Mouse (Mus musculus): Measurements from ENCODE around the gene Tfap4. TPM values are rescaled to one million over a fixed set of nuclear protein-coding genes. Genes with fewer than 3 reads are reported as not detected.
"Not testable (repeated sequence)": the region's sequence is repeated elsewhere in the genome, so short reads cannot be mapped to it uniquely, and the experiment has no call there.

The Tfap4 gene
- polyA plus RNA-seq, 1 experiment: 19.0 TPM

DNA sequence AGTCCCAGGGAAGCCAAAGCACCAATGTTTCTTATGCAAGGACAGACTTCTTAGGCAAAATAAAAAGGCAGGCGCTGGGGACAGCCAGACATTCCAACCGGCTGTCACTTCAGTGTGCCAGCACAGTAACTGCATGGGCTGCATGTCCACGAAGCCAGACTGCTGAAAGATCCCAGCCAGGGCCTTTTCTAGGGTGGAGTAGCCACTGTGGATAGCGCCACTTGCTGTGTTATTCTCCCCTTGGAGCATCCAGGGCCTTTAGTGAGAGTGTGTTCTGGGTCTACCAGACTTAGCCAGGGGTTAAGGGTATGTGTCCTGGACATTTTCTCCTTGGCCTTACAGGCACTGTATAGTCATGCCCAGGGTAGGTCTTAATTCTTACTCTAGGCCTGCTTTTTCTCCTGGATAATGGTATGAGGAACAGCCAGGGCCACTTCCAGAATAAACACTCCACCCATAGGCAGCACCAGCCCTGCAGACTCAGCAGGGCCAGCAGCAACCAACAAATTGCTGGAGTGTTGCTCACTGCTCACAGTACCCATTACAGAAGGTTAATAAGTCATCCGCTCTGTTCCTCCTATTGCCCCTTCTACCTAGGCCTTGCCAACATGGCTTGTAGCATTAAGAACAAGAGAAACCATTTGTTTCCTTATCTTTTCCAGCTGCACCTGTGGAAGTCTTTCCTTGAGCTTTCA lies 28.0 kb upstream of the Tfap4 start:
- Histone ChIP-seq H3K27me3 (ENCODE audit: control insufficient read depth, insufficient read depth, insufficient read length) (no peaks in the 10 kb centered on the region), H3K79me3 (ENCODE audit: low read depth) (peaks cover 7% of the 10 kb centered on the region), H3K79me2 (ENCODE audit: control insufficient read depth, insufficient read depth) (peaks cover 11% of the 10 kb centered on the region), H3K4me3 (ENCODE audit: insufficient read depth, poor library complexity, severe bottlenecking) (no peak overlapping the region), H3K36me3 (ENCODE audit: control insufficient read depth, insufficient read depth) (no peaks in the 10 kb centered on the region), H3ac (ENCODE audit: control insufficient read depth, insufficient read length, low read depth) (peak overlapping the region; percentile 62)
- TF ChIP-seq MYOD1 (IDR thresholded peaks at IDR 0.05; ENCODE audit: control insufficient read depth, insufficient read length, low read depth) (no peak), CTCF (IDR thresholded peaks at IDR 0.05; ENCODE audit: control insufficient read depth, insufficient read depth, insufficient read length) (no peak), MYOG (IDR thresholded peaks at IDR 0.05; ENCODE audit: control insufficient read depth, extremely low read depth, insufficient read length) (no peak)

DNA sequence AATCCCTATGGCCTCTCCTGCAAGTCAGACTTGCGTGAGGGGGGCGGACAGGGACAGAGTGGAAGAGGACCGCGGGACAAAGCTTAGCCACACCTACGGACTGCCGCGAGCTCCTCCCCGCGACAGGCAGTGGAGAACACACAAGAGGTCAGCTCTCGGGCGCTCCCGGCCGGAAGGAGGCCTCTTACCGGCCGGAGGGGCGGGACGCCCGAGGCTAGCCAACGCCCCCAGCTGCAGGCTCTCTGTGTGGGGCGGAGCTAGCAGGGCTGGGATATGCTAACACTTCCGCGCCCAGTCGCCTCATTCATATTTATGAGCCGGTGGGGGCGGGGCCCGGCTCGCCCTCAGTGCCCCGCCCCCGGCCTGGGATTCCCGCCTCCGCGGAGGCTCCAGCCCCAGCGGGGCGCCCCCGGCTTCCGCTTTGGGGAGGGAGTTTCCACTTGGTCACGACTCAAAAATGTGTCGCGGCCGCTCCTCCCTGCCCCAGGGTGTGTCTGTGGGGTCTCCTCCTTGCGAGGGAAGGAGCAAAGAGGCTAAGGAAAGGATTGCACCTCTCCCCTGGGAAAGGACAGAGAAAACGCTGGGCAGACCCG lies 27.0 kb upstream of the Tfap4 start:
- peak overlapping the region; percentile 12 for H3K4me3 ChIP-seq (ENCODE audit: insufficient read depth, poor library complexity, severe bottlenecking)
- H3K36me3 ChIP-seq (ENCODE audit: control insufficient read depth, insufficient read depth): no peaks in the 10 kb centered on the region
- no peaks in the 10 kb centered on the region for H3K79me3 ChIP-seq (ENCODE audit: low read depth)
- H3K79me2 ChIP-seq (ENCODE audit: control insufficient read depth, insufficient read depth): peaks cover under 1% of the 10 kb centered on the region
- TF ChIP-seq MAX (IDR thresholded peaks at IDR 0.05) (no peak), USF1 (IDR thresholded peaks at IDR 0.05; ENCODE audit: low read depth) (no peak), CEBPB (IDR thresholded peaks at IDR 0.05; ENCODE audit: low read depth) (no peak), MYOG (IDR thresholded peaks at IDR 0.05; ENCODE audit: control insufficient read depth, extremely low read depth, insufficient read length) (no peak), MYOD1 (IDR thresholded peaks at IDR 0.05; ENCODE audit: control insufficient read depth, insufficient read length, low read depth) (no peak), FOSL1 (IDR thresholded peaks at IDR 0.05; ENCODE audit: insufficient read depth, low read length, poor library complexity, severe bottlenecking) (no peak), CTCF (IDR thresholded peaks at IDR 0.05; ENCODE audit: control insufficient read depth, insufficient read depth, insufficient read length) (no peak)
- no peaks in the 10 kb centered on the region for H3K27me3 ChIP-seq (ENCODE audit: control insufficient read depth, insufficient read depth, insufficient read length)
- peak overlapping the region; percentile 49 for H3ac ChIP-seq (ENCODE audit: control insufficient read depth, insufficient read length, low read depth)

DNA sequence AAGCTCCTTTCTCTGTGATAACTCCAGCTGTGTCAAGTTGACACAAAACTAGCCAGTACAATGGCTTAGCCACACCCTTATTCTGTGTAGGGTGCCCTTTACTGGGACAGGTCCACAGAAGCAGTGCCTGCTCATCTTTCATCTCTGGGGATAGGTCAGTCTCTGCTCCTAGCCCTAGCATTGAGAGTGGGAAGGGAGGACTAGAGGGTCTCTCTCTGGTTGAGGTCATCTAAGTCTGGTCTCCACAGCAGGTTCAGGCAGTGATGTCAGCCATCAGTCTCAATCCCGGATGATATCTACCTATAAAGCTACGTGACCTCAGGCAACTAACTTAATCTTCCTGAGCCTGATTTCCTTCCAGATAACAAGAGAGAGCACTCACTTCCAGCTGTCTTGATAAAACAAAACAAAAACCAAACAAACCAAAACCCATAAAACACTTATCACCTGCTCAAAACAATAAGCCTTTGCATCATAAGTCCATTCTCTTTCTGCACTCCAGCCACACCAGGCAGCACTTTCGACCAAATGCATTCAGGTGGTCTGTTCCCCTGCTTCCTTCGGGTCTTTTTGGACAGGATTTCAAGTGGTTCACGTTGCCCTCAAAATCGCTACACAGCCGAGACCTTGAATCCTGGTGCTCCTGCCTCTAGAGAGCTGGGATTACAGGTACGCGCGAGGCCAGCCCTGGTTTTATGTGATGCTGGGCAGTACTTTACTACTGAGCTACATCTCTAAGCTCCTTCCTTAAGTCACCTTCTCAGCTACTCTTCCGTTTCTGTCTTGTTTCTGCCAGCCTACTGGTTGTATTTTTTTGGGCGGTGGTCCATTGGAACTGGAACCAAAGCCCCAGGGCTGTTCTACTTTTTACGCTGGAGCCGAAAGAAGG lies 26.2 kb upstream of the Tfap4 start:
- Histone ChIP-seq H3K4me3 (ENCODE audit: insufficient read depth, poor library complexity, severe bottlenecking) (peak overlapping the region; percentile 12), H3K36me3 (ENCODE audit: control insufficient read depth, insufficient read depth) (no peaks in the 10 kb centered on the region), H3ac (ENCODE audit: control insufficient read depth, insufficient read length, low read depth) (peak overlapping the region; percentile 49), H3K79me2 (ENCODE audit: control insufficient read depth, insufficient read depth) (no peaks in the 10 kb centered on the region), H3K27me3 (ENCODE audit: control insufficient read depth, insufficient read depth, insufficient read length) (no peaks in the 10 kb centered on the region), H3K79me3 (ENCODE audit: low read depth) (no peaks in the 10 kb centered on the region)
- TF ChIP-seq FOSL1 (IDR thresholded peaks at IDR 0.05; ENCODE audit: insufficient read depth, low read length, poor library complexity, severe bottlenecking): no peak
- no peak for TF ChIP-seq MYOD1 (IDR thresholded peaks at IDR 0.05; ENCODE audit: control insufficient read depth, insufficient read length, low read depth)
- no peak for TF ChIP-seq MYOG (IDR thresholded peaks at IDR 0.05; ENCODE audit: control insufficient read depth, extremely low read depth, insufficient read length)
- no peak for TF ChIP-seq CTCF (IDR thresholded peaks at IDR 0.05; ENCODE audit: control insufficient read depth, insufficient read depth, insufficient read length)
- no peak for TF ChIP-seq MAX (IDR thresholded peaks at IDR 0.05)
- no peak for TF ChIP-seq CEBPB (IDR thresholded peaks at IDR 0.05; ENCODE audit: low read depth)
- TF ChIP-seq USF1 (IDR thresholded peaks at IDR 0.05; ENCODE audit: low read depth): no peak

DNA sequence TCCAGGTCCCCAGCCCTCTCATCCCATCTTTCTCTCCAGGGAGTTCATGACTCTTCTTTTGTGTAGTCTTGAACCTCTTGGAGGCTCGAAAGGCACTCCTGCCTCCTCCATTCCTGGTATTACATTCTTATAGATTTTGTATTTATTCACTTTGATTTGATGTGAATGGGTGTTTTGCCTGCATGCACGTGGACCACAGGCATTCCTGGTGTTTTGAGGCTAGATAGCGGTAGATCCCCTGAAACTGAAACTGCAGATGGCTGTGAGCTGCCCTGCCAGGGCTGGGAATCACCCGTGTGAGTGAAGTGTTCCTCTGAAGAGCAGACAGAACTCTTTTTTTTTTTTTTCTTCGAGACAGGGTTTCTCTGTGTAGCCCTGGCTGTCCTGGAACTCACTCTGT lies 24.8 kb upstream of the Tfap4 start:
- no peaks in the 10 kb centered on the region for H3K36me3 ChIP-seq (ENCODE audit: control insufficient read depth, insufficient read depth)

DNA sequence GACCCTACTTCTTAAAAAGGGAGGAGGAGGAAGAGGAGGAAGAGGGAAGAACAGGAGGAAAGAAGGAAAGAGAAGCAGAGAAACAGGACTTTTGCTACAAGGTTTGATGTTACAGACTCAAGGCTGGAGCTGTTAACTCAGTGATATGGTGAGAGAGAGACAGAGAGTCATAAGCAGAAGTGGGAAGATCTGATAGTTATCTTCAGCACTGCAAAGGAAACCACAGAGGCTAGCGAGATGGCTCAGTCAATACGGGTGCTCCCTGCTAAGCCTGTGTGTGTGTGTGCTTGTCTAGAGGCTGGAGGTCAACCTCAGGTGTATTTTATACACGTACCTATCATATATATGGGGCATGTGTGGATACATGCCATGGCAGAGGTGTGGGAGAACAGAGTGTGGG lies 24.2 kb upstream of the Tfap4 start:
- TF ChIP-seq CTCF (IDR thresholded peaks at IDR 0.05; ENCODE audit: control insufficient read depth, insufficient read depth, insufficient read length) (no peak), USF1 (IDR thresholded peaks at IDR 0.05; ENCODE audit: low read depth) (no peak), MYOG (IDR thresholded peaks at IDR 0.05; ENCODE audit: control insufficient read depth, extremely low read depth, insufficient read length) (no peak), FOSL1 (IDR thresholded peaks at IDR 0.05; ENCODE audit: insufficient read depth, low read length, poor library complexity, severe bottlenecking) (no peak), MAX (IDR thresholded peaks at IDR 0.05) (no peak), CEBPB (IDR thresholded peaks at IDR 0.05; ENCODE audit: low read depth) (no peak), MYOD1 (IDR thresholded peaks at IDR 0.05; ENCODE audit: control insufficient read depth, insufficient read length, low read depth) (no peak)
- H3K79me3 ChIP-seq (ENCODE audit: low read depth): no peaks in the 10 kb centered on the region

More for the DNA sequence above, 24.8 kb upstream of the Tfap4 start:
- Histone ChIP-seq H3K79me2 (ENCODE audit: control insufficient read depth, insufficient read depth) (no peaks in the 10 kb centered on the region), H3ac (ENCODE audit: control insufficient read depth, insufficient read length, low read depth) (no peak overlapping the region), H3K27me3 (ENCODE audit: control insufficient read depth, insufficient read depth, insufficient read length) (no peaks in the 10 kb centered on the region), H3K79me3 (ENCODE audit: low read depth) (no peaks in the 10 kb centered on the region), H3K4me3 (ENCODE audit: insufficient read depth, poor library complexity, severe bottlenecking) (no peak overlapping the region)
- no peak for TF ChIP-seq FOSL1 (IDR thresholded peaks at IDR 0.05; ENCODE audit: insufficient read depth, low read length, poor library complexity, severe bottlenecking)
- TF ChIP-seq CEBPB (IDR thresholded peaks at IDR 0.05; ENCODE audit: low read depth): no peak
- no peak for TF ChIP-seq MYOG (IDR thresholded peaks at IDR 0.05; ENCODE audit: control insufficient read depth, extremely low read depth, insufficient read length)
- TF ChIP-seq MYOD1 (IDR thresholded peaks at IDR 0.05; ENCODE audit: control insufficient read depth, insufficient read length, low read depth): no peak
- no peak for TF ChIP-seq CTCF (IDR thresholded peaks at IDR 0.05; ENCODE audit: control insufficient read depth, insufficient read depth, insufficient read length)
- no peak for TF ChIP-seq MAX (IDR thresholded peaks at IDR 0.05)
- TF ChIP-seq USF1 (IDR thresholded peaks at IDR 0.05; ENCODE audit: low read depth): no peak

DNA sequence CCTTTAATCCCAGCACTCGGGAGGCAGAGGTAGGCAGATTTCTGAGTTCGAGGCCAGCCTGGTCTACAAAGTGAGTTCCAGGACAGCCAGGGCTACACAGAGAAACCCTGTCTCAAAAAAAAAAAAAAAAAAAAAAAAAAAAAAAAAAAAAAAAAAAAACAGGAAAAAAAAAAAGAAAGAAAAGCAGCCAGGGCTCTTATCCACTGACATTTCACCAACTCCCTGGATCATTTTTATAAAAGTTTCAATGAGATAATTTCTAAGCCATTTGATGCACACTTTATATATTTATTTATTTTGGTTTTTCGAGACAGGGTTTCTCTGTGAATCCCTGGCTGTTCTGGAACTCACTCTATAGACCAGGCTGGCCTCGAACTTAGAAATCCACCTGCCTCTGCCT lies 21.5 kb upstream of the Tfap4 start:
- H3K79me3 ChIP-seq (ENCODE audit: low read depth); H3K36me3 ChIP-seq (ENCODE audit: control insufficient read depth, insufficient read depth); H3K27me3 ChIP-seq (ENCODE audit: control insufficient read depth, insufficient read depth, insufficient read length); H3K79me2 ChIP-seq (ENCODE audit: control insufficient read depth, insufficient read depth); H3ac ChIP-seq (ENCODE audit: control insufficient read depth, insufficient read length, low read depth); H3K4me3 ChIP-seq (ENCODE audit: insufficient read depth, poor library complexity, severe bottlenecking): not testable (repeated sequence)

More for the DNA sequence above, 24.2 kb upstream of the Tfap4 start:
- Histone ChIP-seq H3K79me2 (ENCODE audit: control insufficient read depth, insufficient read depth) (no peaks in the 10 kb centered on the region), H3ac (ENCODE audit: control insufficient read depth, insufficient read length, low read depth) (no peak overlapping the region), H3K4me3 (ENCODE audit: insufficient read depth, poor library complexity, severe bottlenecking) (no peak overlapping the region), H3K36me3 (ENCODE audit: control insufficient read depth, insufficient read depth) (no peaks in the 10 kb centered on the region), H3K27me3 (ENCODE audit: control insufficient read depth, insufficient read depth, insufficient read length) (no peaks in the 10 kb centered on the region)

Measured in C2C12 (cell line).